Mouse (Mus musculus) myocyte (in vitro differentiated cells): ENCODE measurements around the gene Tenm2.

Experiments
- POLR2A ChIP-seq: IDR thresholded peaks from one replicate; pipeline ENCODE4 v1.6.1; 2011; ENCODE audit warnings: low read depth, mild to moderate bottlenecking, control low read depth, moderate library complexity; ENCODE audit not compliant: insufficient read length
- TCF12 ChIP-seq: IDR thresholded peaks from one replicate; pipeline ENCODE4 v1.6.1; 2011; ENCODE audit warnings: mild to moderate bottlenecking, control low read depth; ENCODE audit not compliant: poor library complexity, insufficient read depth, severe bottlenecking
- TCF3 ChIP-seq: IDR thresholded peaks from one replicate; pipeline ENCODE4 v1.6.1; 2011; ENCODE audit warnings: low read depth, control low read depth; ENCODE audit not compliant: insufficient read length
- USF1 ChIP-seq: IDR thresholded peaks from one replicate; pipeline ENCODE4 v1.6.1; 2011; ENCODE audit warnings: low read depth, mild to moderate bottlenecking, control low read depth, moderate library complexity

DNA sequence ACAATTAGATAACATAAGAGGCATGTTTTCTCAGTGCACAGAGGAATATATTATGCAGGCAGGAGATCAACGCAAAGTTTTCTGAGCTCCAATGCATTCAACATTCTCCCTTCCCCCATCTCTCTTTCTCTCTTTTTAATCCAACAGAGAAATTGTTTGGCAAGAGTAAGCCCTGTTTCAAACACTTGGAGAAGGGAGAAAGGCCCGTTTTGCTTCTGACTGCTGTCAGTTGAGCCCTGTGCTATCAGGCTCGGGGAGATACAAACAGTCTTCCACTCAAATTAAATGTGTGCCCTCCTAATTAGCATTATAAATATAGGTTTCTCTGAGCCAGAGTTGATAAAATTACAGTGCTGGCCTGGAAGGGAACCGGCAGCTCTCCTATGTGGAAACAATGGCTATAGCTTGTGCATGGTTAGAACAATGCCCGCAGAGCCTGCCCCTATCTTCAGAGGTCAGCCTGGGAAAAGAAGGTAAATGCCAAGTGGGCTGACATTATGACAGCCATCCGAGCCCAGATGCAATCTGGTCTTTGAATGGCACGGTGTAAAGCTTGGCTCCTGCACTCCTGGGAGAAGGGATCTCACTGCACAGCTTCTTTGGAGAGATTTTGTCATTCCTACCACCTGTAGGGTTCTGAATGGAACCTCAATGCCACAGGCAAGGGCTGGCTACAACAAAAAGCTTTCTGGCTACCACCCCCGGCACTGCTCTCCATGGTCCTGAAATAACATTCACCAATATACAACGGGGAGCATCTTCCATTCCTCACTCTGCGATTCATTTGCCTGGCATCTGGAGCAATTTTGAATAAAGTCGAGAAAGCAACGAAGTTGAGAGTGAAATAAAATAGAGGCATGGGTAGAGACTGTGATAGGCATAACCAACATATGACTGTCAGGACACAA is 839.7 kb downstream of the Tenm2 start:
- TF ChIP-seq TCF12 = no peak
- no peak for TF ChIP-seq USF1
- TF ChIP-seq TCF3 = no peak
- TF ChIP-seq POLR2A = no peak
